Mouse (Mus musculus) adrenal gland (tissue): ENCODE data around the gene Eif6.

Source experiments
- intact Hi-C: fragments of 180-260 bp; cut with DNase I; formaldehyde crosslinking; loops from one replicate; pipeline ENCODE4 v1.15.1; 2025

The Eif6 gene

GRCm38 (mm10) chr2:155792899-155793298 is 33.8 kb downstream of the Eif6 start:
- intact Hi-C loops, result no loop called here

- intact Hi-C loops, result no loop called here
Observed at GRCm38 (mm10) chr2:155787949-155788931, 38.5 kb downstream of the Eif6 start.

GRCm38 (mm10) chr2:155786905-155787304 is 39.8 kb downstream of the Eif6 start:
- intact Hi-C loops, result no loop called here

- intact Hi-C loops, result no loop called here
Observed at GRCm38 (mm10) chr2:155784534-155784933, 42.2 kb downstream of the Eif6 start.

GRCm38 (mm10) chr2:155779506-155779905 is 47.2 kb downstream of the Eif6 start:
- intact Hi-C loops, result no loop called here

- intact Hi-C loops, result no loop called here
Observed at GRCm38 (mm10) chr2:155779066-155779465, 47.7 kb downstream of the Eif6 start.

GRCm38 (mm10) chr2:155778004-155778403 is 48.7 kb downstream of the Eif6 start:
- intact Hi-C loops, result no loop called here

GRCm38 (mm10) chr2:155777688-155777985 is 49.1 kb downstream of the Eif6 start:
- intact Hi-C loops, result no loop called here

GRCm38 (mm10) chr2:155776824-155777687 is 49.7 kb downstream of the Eif6 start:
- intact Hi-C loops, result no loop called here

GRCm38 (mm10) chr2:155775685-155776263 is 51.0 kb downstream of the Eif6 start:
- intact Hi-C loops, result no loop called here

- intact Hi-C loops, result loop anchor here (5.0 kb wide), 1 partner anchor 283 kb away; no protein-coding TSS in a partner anchor
Observed at GRCm38 (mm10) chr2:155774927-155775684, 51.6 kb downstream of the Eif6 start, which contains the start of gene Mmp24. Gene Mmp24 (plus strand): TSS chr2:155775342.

GRCm38 (mm10) chr2:155774261-155774926 is 52.3 kb downstream of the Eif6 start:
- intact Hi-C loops, result loop anchor here (5.0 kb wide), 1 partner anchor 282 kb away; no protein-coding TSS in a partner anchor

- intact Hi-C loops, result loop anchor here (5.0 kb wide), 1 partner anchor 281 kb away; no protein-coding TSS in a partner anchor
Observed at GRCm38 (mm10) chr2:155773664-155774063, 53.1 kb downstream of the Eif6 start.
